Mouse (Mus musculus) embryonic facial prominence, embryonic 12.5 days (tissue): Measurements from ENCODE around the gene Tas2r129. TPM values are rescaled to one million over a fixed set of nuclear protein-coding genes. Genes with fewer than 3 reads are reported as not detected.
"Not testable (repeated sequence)": the region's sequence is repeated elsewhere in the genome, so short reads cannot be mapped to it uniquely, and the experiment has no call there.

ENCODE experiments used
- ATAC-seq: fragments of 200-750 bp; cut with Nextera tagmentation; 2 replicates; pipeline ENCODE4 v1.8.0; 2017; ENCODE audit not compliant: insufficient number of reproducible peaks, insufficient read depth, low FRiP score, low TSS enrichment
- H3K27ac ChIP-seq: fragments of 300-500 bp; sonication (generic); 2 replicates; pipeline ENCODE4 v1.5.1; 2016; ENCODE audit warnings: mild to moderate bottlenecking
- H3K27me3 ChIP-seq: fragments of 300-500 bp; sonication (generic); 2 replicates; pipeline ENCODE4 v1.6.1; 2016; ENCODE audit warnings: mild to moderate bottlenecking, moderate library complexity
- H3K36me3 ChIP-seq: fragments of 300-500 bp; sonication (generic); 2 replicates; pipeline ENCODE4 v1.6.1; 2016; ENCODE audit warnings: mild to moderate bottlenecking
- H3K4me1 ChIP-seq: fragments of 300-500 bp; sonication (generic); 2 replicates; pipeline ENCODE4 v1.6.1; 2016
- H3K4me2 ChIP-seq: fragments of 300-500 bp; sonication (generic); replicated peaks from 2 replicates; pipeline ENCODE4 v1.6.1; 2016; ENCODE audit warnings: mild to moderate bottlenecking, moderate library complexity
- H3K4me3 ChIP-seq: fragments of 300-500 bp; sonication (generic); 2 replicates; pipeline ENCODE4 v1.5.1; 2016; ENCODE audit warnings: mild to moderate bottlenecking
- H3K9ac ChIP-seq: fragments of 300-500 bp; sonication (generic); 2 replicates; pipeline ENCODE4 v1.6.1; 2016; ENCODE audit warnings: mild to moderate bottlenecking, moderate library complexity
- H3K9me3 ChIP-seq: fragments of 300-500 bp; sonication (generic); 2 replicates; pipeline ENCODE4 v1.6.1; 2016; ENCODE audit warnings: mild to moderate bottlenecking, moderate library complexity
- WGBS: fragments of 180-500 bp; shearing (Covaris S2); methylation state at CpG from one replicate; pipeline ENCODE4 v1.1.7; 2016; 5-methylcytosine and 5-hydroxymethylcytosine counted together
- polyA plus RNA-seq: library from polyadenylated mRNA; unstranded; fragments of >200 nt; fragmentation: Nextera tagmentation; extraction: Ambion mirVana; gene quantifications from 2 replicates; pipeline ENCODE4 v1.2.1, GENCODE M21; 2016

The Tas2r129 gene
- not detected in 2 replicates for polyA plus RNA-seq

- no peaks in the 10 kb centered on the region for H3K9me3 ChIP-seq
- no peaks in the 10 kb centered on the region for H3K36me3 ChIP-seq
- H3K27ac ChIP-seq, result no peak within 1 kb of the TSS
- WGBS, result 80% methylated on average over 2 of the region's 2 CpGs
- H3K9ac ChIP-seq, result no peak within 1 kb of the TSS
- no peak within 1 kb of the TSS for H3K4me3 ChIP-seq
- H3K4me2 ChIP-seq, result no peak within 1 kb of the TSS
- no peaks in the 10 kb centered on the region for H3K4me1 ChIP-seq
- H3K27me3 ChIP-seq, result no peaks in the 10 kb centered on the region
- ATAC-seq, result no peak
Measured at GRCm38 (mm10) chr6:132950802-132951201, at the start of gene Tas2r129. Gene Tas2r129 (plus strand): TSS chr6:132951102.

DNA sequence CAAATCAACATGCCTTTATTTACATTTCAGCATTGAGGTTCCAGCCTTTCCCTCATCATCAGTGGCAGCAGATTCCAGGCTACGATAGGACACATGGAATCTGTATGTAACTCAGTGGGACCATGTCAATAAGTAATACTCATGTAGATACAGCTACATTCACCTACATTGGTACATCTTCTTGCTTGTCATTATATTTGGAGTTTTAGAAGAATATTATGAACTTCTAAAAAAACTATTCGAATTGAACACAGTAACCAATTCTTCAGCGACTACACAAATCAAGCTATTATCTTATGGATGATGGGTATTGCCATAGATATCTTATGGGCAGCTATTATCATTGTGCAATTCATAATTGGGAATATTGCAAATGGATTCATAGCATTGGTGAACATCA, 41.6 kb upstream of the Tas2r129 start, which contains the start of gene Tas2r125:
Tas2r125 (plus strand) TSS at position 301 of the 400 bp plus-strand sequence.
- Histone ChIP-seq H3K4me2 (no peak within 1 kb of the TSS), H3K27ac (no peak within 1 kb of the TSS), H3K4me1 (no peaks in the 10 kb centered on the region), H3K4me3 (no peak within 1 kb of the TSS), H3K36me3 (no peaks in the 10 kb centered on the region), H3K9ac (no peak within 1 kb of the TSS), H3K9me3 (no peaks in the 10 kb centered on the region), H3K27me3 (no peaks in the 10 kb centered on the region)
- no peak for ATAC-seq
- WGBS, result 86% methylated on average over 3 of the region's 3 CpGs

GRCm38 (mm10) chr6:132941376-132941775, 9.5 kb upstream of the Tas2r129 start:
- H3K4me2 ChIP-seq, H3K27me3 ChIP-seq, H3K4me3 ChIP-seq, H3K4me1 ChIP-seq, H3K36me3 ChIP-seq, H3K9me3 ChIP-seq, H3K27ac ChIP-seq, H3K9ac ChIP-seq, ATAC-seq: not testable (repeated sequence)

GRCm38 (mm10) chr6:132957819-132958218, 6.9 kb downstream of the Tas2r129 start, which contains the start of gene Tas2r131:
Gene Tas2r131 (minus strand): TSS chr6:132957919.
- H3K4me2 ChIP-seq, result no peak within 1 kb of the TSS
- ATAC-seq, result no peak
- no peak within 1 kb of the TSS for H3K9ac ChIP-seq
- no peak within 1 kb of the TSS for H3K27ac ChIP-seq
- no peaks in the 10 kb centered on the region for H3K27me3 ChIP-seq
- H3K4me3 ChIP-seq, result no peak within 1 kb of the TSS
- no peaks in the 10 kb centered on the region for H3K4me1 ChIP-seq
- H3K36me3 ChIP-seq, result no peaks in the 10 kb centered on the region
- 68% methylated on average over 1 of the region's 1 CpGs for WGBS
- H3K9me3 ChIP-seq, result no peaks in the 10 kb centered on the region

DNA sequence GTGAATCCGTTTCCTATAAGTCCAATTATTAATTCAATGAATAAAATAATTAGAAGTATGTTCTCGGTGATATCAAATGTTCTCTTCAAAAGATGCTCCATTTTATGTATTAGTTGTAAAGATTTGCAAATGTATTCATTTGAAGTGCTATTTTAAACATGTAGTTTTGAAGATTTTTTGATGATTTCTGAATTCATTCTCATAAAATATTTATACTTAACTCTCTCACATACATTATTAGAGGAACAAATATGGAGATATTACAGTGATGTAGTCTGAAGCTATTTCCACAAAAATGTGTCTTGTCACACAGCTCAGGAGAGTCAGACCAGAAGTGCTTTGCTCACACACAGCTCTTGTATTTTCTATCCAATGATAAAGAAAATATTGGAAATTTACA, 30.0 kb downstream of the Tas2r129 start, which contains the start of gene Tas2r109:
Tas2r109 (minus strand) TSS at position 101 of the 400 bp plus-strand sequence.
- no peak for ATAC-seq

More for the DNA sequence above, 30.0 kb downstream of the Tas2r129 start, which contains the start of gene Tas2r109:
- H3K4me2 ChIP-seq, result no peak within 1 kb of the TSS
- H3K4me3 ChIP-seq, result no peak within 1 kb of the TSS
- no peaks in the 10 kb centered on the region for H3K36me3 ChIP-seq
- H3K9me3 ChIP-seq, result no peaks in the 10 kb centered on the region
- no peak within 1 kb of the TSS for H3K9ac ChIP-seq
- H3K27me3 ChIP-seq, result no peaks in the 10 kb centered on the region
- H3K4me1 ChIP-seq, result no peaks in the 10 kb centered on the region
- no peak within 1 kb of the TSS for H3K27ac ChIP-seq
- WGBS, result 73% methylated on average over 2 of the region's 2 CpGs

Other genes starting within 250 kb of the Tas2r129 start
- not detected in 2 replicates for gene Tas2r122, start 239.2 kb upstream of the Tas2r129 start, polyA plus RNA-seq
- gene Tas2r115, start 213.1 kb upstream of the Tas2r129 start, polyA plus RNA-seq, result not detected in 2 replicates
- not detected in 2 replicates for gene Tas2r124, start 196.4 kb upstream of the Tas2r129 start, polyA plus RNA-seq
- not detected in 2 replicates for gene Tas2r102, start 189.0 kb upstream of the Tas2r129 start, polyA plus RNA-seq
- not detected in 2 replicates for gene Tas2r136, start 172.9 kb upstream of the Tas2r129 start, polyA plus RNA-seq
- not detected in 2 replicates for gene Tas2r117, start 148.3 kb upstream of the Tas2r129 start, polyA plus RNA-seq
- not detected in 2 replicates for gene Tas2r123, start 104.0 kb upstream of the Tas2r129 start, polyA plus RNA-seq
- not detected in 2 replicates for gene Tas2r116, start 95.7 kb upstream of the Tas2r129 start, polyA plus RNA-seq
- not detected in 2 replicates for gene Tas2r110, start 83.1 kb upstream of the Tas2r129 start, polyA plus RNA-seq
- gene Tas2r113, start 58.1 kb upstream of the Tas2r129 start, polyA plus RNA-seq, result not detected in 2 replicates
- not detected in 2 replicates for gene Tas2r125, start 41.5 kb upstream of the Tas2r129 start, polyA plus RNA-seq
- not detected in 2 replicates for gene Tas2r131, start 6.8 kb downstream of the Tas2r129 start, polyA plus RNA-seq
- not detected in 2 replicates for gene Tas2r109, start 29.9 kb downstream of the Tas2r129 start, polyA plus RNA-seq
- not detected in 2 replicates for gene Tas2r103, start 86.0 kb downstream of the Tas2r129 start, polyA plus RNA-seq
- gene Tas2r140, start 104.7 kb downstream of the Tas2r129 start, polyA plus RNA-seq, result not detected in 2 replicates
- gene Smim10l1, start 153.8 kb downstream of the Tas2r129 start, polyA plus RNA-seq, result 104 and 111 TPM in 2 replicates